Mouse (Mus musculus): ENCODE measurements at regions not wholly inside any gene's neighbourhood (a gene's known extent, or its start where the extent isn't known, plus 50 kb on each side); places are given as distances from the start of the nearest gene placed in this dataset.

- Histone ChIP-seq H3K9me3 (ENCODE audit: control insufficient read depth, low read length) (no peaks in the 10 kb centered on the region), H3K4me3 (ENCODE audit: low read length) (no peak overlapping the region), H3K9ac (ENCODE audit: low read length) (no peak overlapping the region), H3K4me1 (replicated peaks; ENCODE audit: control insufficient read depth, insufficient read depth, low read length) (no peaks in the 10 kb centered on the region), H3K4me2 (ENCODE audit: low read depth, low read length) (no peak overlapping the region), H3K27ac (ENCODE audit: low read length) (no peak overlapping the region), H3K36me3 (ENCODE audit: control insufficient read depth, insufficient read depth, low read length) (no peaks in the 10 kb centered on the region), H3K27me3 (ENCODE audit: control insufficient read depth, insufficient read depth, low read depth, low read length) (no peaks in the 10 kb centered on the region)
- 72% methylated on average over 3 of the region's 3 CpGs for WGBS
- ATAC-seq (ENCODE audit: low read depth), result no peak
Observed at GRCm38 (mm10) chr5:112138246-112138645, 114.1 kb downstream of the Cryba4 start.

GRCm38 (mm10) chr5:112142731-112143130 is 109.6 kb downstream of the Cryba4 start:
- H3K4me1 ChIP-seq (replicated peaks; ENCODE audit: control insufficient read depth, insufficient read depth, low read length), result no peaks in the 10 kb centered on the region
- no peak for ATAC-seq (ENCODE audit: low read depth)
- WGBS, result 70% methylated on average over 3 of the region's 3 CpGs
- no peaks in the 10 kb centered on the region for H3K36me3 ChIP-seq (ENCODE audit: control insufficient read depth, insufficient read depth, low read length)
- no peaks in the 10 kb centered on the region for H3K9me3 ChIP-seq (ENCODE audit: control insufficient read depth, low read length)
- no peaks in the 10 kb centered on the region for H3K27me3 ChIP-seq (ENCODE audit: control insufficient read depth, insufficient read depth, low read depth, low read length)
- H3K4me3 ChIP-seq (ENCODE audit: low read length), result no peak overlapping the region
- H3K9ac ChIP-seq (ENCODE audit: low read length), result no peak overlapping the region
- no peak overlapping the region for H3K27ac ChIP-seq (ENCODE audit: low read length)
- H3K4me2 ChIP-seq (ENCODE audit: low read depth, low read length), result no peak overlapping the region

- no peak overlapping the region for H3K27ac ChIP-seq (ENCODE audit: low read length)
- no peak overlapping the region for H3K9ac ChIP-seq (ENCODE audit: low read length)
- no peak overlapping the region for H3K4me2 ChIP-seq (ENCODE audit: low read depth, low read length)
- H3K4me1 ChIP-seq (replicated peaks; ENCODE audit: control insufficient read depth, insufficient read depth, low read length), result no peaks in the 10 kb centered on the region
- no peaks in the 10 kb centered on the region for H3K9me3 ChIP-seq (ENCODE audit: control insufficient read depth, low read length)
- 82% methylated on average over 16 of the region's 16 CpGs for WGBS
- no peaks in the 10 kb centered on the region for H3K27me3 ChIP-seq (ENCODE audit: control insufficient read depth, insufficient read depth, low read depth, low read length)
- H3K36me3 ChIP-seq (ENCODE audit: control insufficient read depth, insufficient read depth, low read length), result no peaks in the 10 kb centered on the region
- no peak for ATAC-seq (ENCODE audit: low read depth)
- H3K4me3 ChIP-seq (ENCODE audit: low read length), result no peak overlapping the region
Observed at GRCm38 (mm10) chr5:112143993-112144621, 108.2 kb downstream of the Cryba4 start.

- ATAC-seq (ENCODE audit: low read depth), result peak; percentile 75
- Histone ChIP-seq H3K4me1 (replicated peaks; ENCODE audit: control insufficient read depth, insufficient read depth, low read length) (peaks cover 4% of the 10 kb centered on the region), H3K4me3 (ENCODE audit: low read length) (peak overlapping the region; percentile 38), H3K9me3 (ENCODE audit: control insufficient read depth, low read length) (no peaks in the 10 kb centered on the region), H3K9ac (ENCODE audit: low read length) (peak overlapping the region; percentile 52; the same call in 1 of the 2 replicates), H3K4me2 (ENCODE audit: low read depth, low read length) (peak overlapping the region; percentile 59), H3K36me3 (ENCODE audit: control insufficient read depth, insufficient read depth, low read length) (no peaks in the 10 kb centered on the region), H3K27ac (ENCODE audit: low read length) (no peak overlapping the region), H3K27me3 (ENCODE audit: control insufficient read depth, insufficient read depth, low read depth, low read length) (peaks cover 12% of the 10 kb centered on the region; the same call in 1 of the 2 replicates)
- under 1% methylated on average over 39 of the region's 39 CpGs for WGBS
Observed at GRCm38 (mm10) chr5:112153675-112154085, 98.6 kb downstream of the Cryba4 start.

- no peaks in the 10 kb centered on the region for H3K36me3 ChIP-seq (ENCODE audit: control insufficient read depth, insufficient read depth, low read length)
- H3K9me3 ChIP-seq (ENCODE audit: control insufficient read depth, low read length), result no peaks in the 10 kb centered on the region
- no peak overlapping the region for H3K4me3 ChIP-seq (ENCODE audit: low read length)
- H3K4me1 ChIP-seq (replicated peaks; ENCODE audit: control insufficient read depth, insufficient read depth, low read length), result peaks cover 4% of the 10 kb centered on the region
- H3K27ac ChIP-seq (ENCODE audit: low read length), result no peak overlapping the region
- H3K4me2 ChIP-seq (ENCODE audit: low read depth, low read length), result no peak overlapping the region
- 44% methylated on average over 4 of the region's 4 CpGs for WGBS
- H3K9ac ChIP-seq (ENCODE audit: low read length), result no peak overlapping the region
- no peak for ATAC-seq (ENCODE audit: low read depth)
- peaks cover 12% of the 10 kb centered on the region; the same call in 1 of the 2 replicates for H3K27me3 ChIP-seq (ENCODE audit: control insufficient read depth, insufficient read depth, low read depth, low read length)
Observed at GRCm38 (mm10) chr5:112154650-112155049, 97.7 kb downstream of the Cryba4 start.

GRCm38 (mm10) chr5:112155051-112155450 is 97.3 kb downstream of the Cryba4 start:
- Histone ChIP-seq H3K4me1 (replicated peaks; ENCODE audit: control insufficient read depth, insufficient read depth, low read length) (peaks cover 4% of the 10 kb centered on the region), H3K9me3 (ENCODE audit: control insufficient read depth, low read length) (no peaks in the 10 kb centered on the region), H3K4me2 (ENCODE audit: low read depth, low read length) (no peak overlapping the region), H3K27me3 (ENCODE audit: control insufficient read depth, insufficient read depth, low read depth, low read length) (peaks cover 12% of the 10 kb centered on the region; the same call in 1 of the 2 replicates), H3K27ac (ENCODE audit: low read length) (no peak overlapping the region), H3K36me3 (ENCODE audit: control insufficient read depth, insufficient read depth, low read length) (no peaks in the 10 kb centered on the region), H3K4me3 (ENCODE audit: low read length) (no peak overlapping the region), H3K9ac (ENCODE audit: low read length) (no peak overlapping the region)
- WGBS, result 68% methylated on average over 6 of the region's 6 CpGs
- no peak for ATAC-seq (ENCODE audit: low read depth)

GRCm38 (mm10) chr5:112156005-112156404 is 96.3 kb downstream of the Cryba4 start:
- H3K4me1 ChIP-seq (replicated peaks; ENCODE audit: control insufficient read depth, insufficient read depth, low read length), result peaks cover 4% of the 10 kb centered on the region
- no peak overlapping the region for H3K9ac ChIP-seq (ENCODE audit: low read length)
- no peaks in the 10 kb centered on the region for H3K9me3 ChIP-seq (ENCODE audit: control insufficient read depth, low read length)
- no peak overlapping the region for H3K27ac ChIP-seq (ENCODE audit: low read length)
- H3K4me2 ChIP-seq (ENCODE audit: low read depth, low read length), result no peak overlapping the region
- no peaks in the 10 kb centered on the region for H3K36me3 ChIP-seq (ENCODE audit: control insufficient read depth, insufficient read depth, low read length)
- H3K4me3 ChIP-seq (ENCODE audit: low read length), result no peak overlapping the region
- peaks cover 12% of the 10 kb centered on the region; the same call in 1 of the 2 replicates for H3K27me3 ChIP-seq (ENCODE audit: control insufficient read depth, insufficient read depth, low read depth, low read length)
- 27% methylated on average over 1 of the region's 1 CpGs for WGBS
- no peak for ATAC-seq (ENCODE audit: low read depth)

GRCm38 (mm10) chr5:112166410-112167175 is 85.7 kb downstream of the Cryba4 start:
- ATAC-seq (ENCODE audit: low read depth), result no peak
- H3K9ac ChIP-seq (ENCODE audit: low read length), result no peak overlapping the region
- no peak overlapping the region for H3K4me2 ChIP-seq (ENCODE audit: low read depth, low read length)
- H3K36me3 ChIP-seq (ENCODE audit: control insufficient read depth, insufficient read depth, low read length), result no peaks in the 10 kb centered on the region
- no peak overlapping the region for H3K27ac ChIP-seq (ENCODE audit: low read length)
- H3K27me3 ChIP-seq (ENCODE audit: control insufficient read depth, insufficient read depth, low read depth, low read length), result no peaks in the 10 kb centered on the region
- no peak overlapping the region for H3K4me3 ChIP-seq (ENCODE audit: low read length)
- 51% methylated on average over 11 of the region's 11 CpGs for WGBS
- no peaks in the 10 kb centered on the region for H3K4me1 ChIP-seq (replicated peaks; ENCODE audit: control insufficient read depth, insufficient read depth, low read length)
- no peaks in the 10 kb centered on the region for H3K9me3 ChIP-seq (ENCODE audit: control insufficient read depth, low read length)

- no peaks in the 10 kb centered on the region for H3K27me3 ChIP-seq (ENCODE audit: control insufficient read depth, insufficient read depth, low read depth, low read length)
- no peaks in the 10 kb centered on the region for H3K36me3 ChIP-seq (ENCODE audit: control insufficient read depth, insufficient read depth, low read length)
- no peak for ATAC-seq (ENCODE audit: low read depth)
- H3K27ac ChIP-seq (ENCODE audit: low read length), result no peak overlapping the region
- no peak overlapping the region for H3K4me2 ChIP-seq (ENCODE audit: low read depth, low read length)
- no peak overlapping the region for H3K9ac ChIP-seq (ENCODE audit: low read length)
- no peaks in the 10 kb centered on the region for H3K4me1 ChIP-seq (replicated peaks; ENCODE audit: control insufficient read depth, insufficient read depth, low read length)
- H3K4me3 ChIP-seq (ENCODE audit: low read length), result no peak overlapping the region
- WGBS, result 77% methylated on average over 10 of the region's 10 CpGs
- H3K9me3 ChIP-seq (ENCODE audit: control insufficient read depth, low read length), result no peaks in the 10 kb centered on the region
Observed at GRCm38 (mm10) chr5:112167790-112168189, 84.5 kb downstream of the Cryba4 start.

Measured in lung, embryonic 16.5 days (tissue).